Mouse (Mus musculus) CD4-positive naive resting alpha-beta T cell, adult 57 days (primary cell): ENCODE results near the gene Gzmf. TPM values are rescaled to one million over a fixed set of nuclear protein-coding genes. Genes with fewer than 3 reads are reported as not detected.

Source experiments
- total RNA-seq: library from RNA; stranded (reverse); gene quantifications from one replicate; pipeline ENCODE4 v1.2.4, GENCODE M21; 2023

Gene Gzmf
- total RNA-seq: not detected

GRCm38 (mm10) chr14:56211317-56211716 lies at the start of gene Gzmf:
TSS of gene Gzmf (minus strand) at chr14:56211417.

GRCm38 (mm10) chr14:56234556-56234955 lies 23.3 kb upstream of the Gzmf start, which contains the start of gene Gzmc:
TSS of gene Gzmc (minus strand) at chr14:56234656.

GRCm38 (mm10) chr14:56174499-56174898 lies 36.7 kb downstream of the Gzmf start, which contains the start of gene Gzmn:
TSS of gene Gzmn (minus strand) at chr14:56174599.

GRCm38 (mm10) chr14:56159479-56159878 lies 51.7 kb downstream of the Gzmf start, which contains the start of gene Gzmg:
TSS of gene Gzmg (minus strand) at chr14:56159579.

Other genes starting within 250 kb of the Gzmf start
- gene Mcpt1, start 193.4 kb downstream of the Gzmf start, total RNA-seq: not detected
- gene Mcpt9, start 180.9 kb downstream of the Gzmf start, total RNA-seq: not detected
- gene Mcpt2, start 169.4 kb downstream of the Gzmf start, total RNA-seq: not detected
- gene Mcpt4, start 149.1 kb downstream of the Gzmf start, total RNA-seq: not detected
- 3.9 TPM for gene Mcpt8, start 126.1 kb downstream of the Gzmf start, total RNA-seq
- gene Ctsg, start 108.8 kb downstream of the Gzmf start, total RNA-seq: not detected
- not detected for gene Gzme, start 90.8 kb downstream of the Gzmf start, total RNA-seq
- gene Gzmd, start 78.8 kb downstream of the Gzmf start, total RNA-seq: not detected
- gene Gzmg, start 51.8 kb downstream of the Gzmf start, total RNA-seq: not detected
- not detected for gene Gzmn, start 36.8 kb downstream of the Gzmf start, total RNA-seq
- gene Gzmc, start 23.2 kb upstream of the Gzmf start, total RNA-seq: not detected
- 2.0 TPM for gene Gzmb, start 50.8 kb upstream of the Gzmf start, total RNA-seq
- gene Atp12a, start 153.7 kb upstream of the Gzmf start, total RNA-seq: not detected
- gene Rnf17, start 191.2 kb upstream of the Gzmf start, total RNA-seq: not detected